Mouse (Mus musculus): ENCODE results near the gene Snx14. TPM values are rescaled to one million over a fixed set of nuclear protein-coding genes. Genes with fewer than 3 reads are reported as not detected.

The Snx14 gene
- polyA plus RNA-seq, 1 experiment from 2014 or later, result 11.8 TPM

Other genes starting within 250 kb of the Snx14 start
- gene Nt5e, start 111.8 kb downstream of the Snx14 start, polyA plus RNA-seq (2015; fragmentation: Nextera tagmentation; extraction: Ambion mirVana), result 6.5 and 8.6 TPM in 2 replicates
- gene Gm20537, start 17.7 kb upstream of the Snx14 start, polyA plus RNA-seq (2015; fragmentation: Nextera tagmentation; extraction: Ambion mirVana), result not detected in 2 replicates
- gene Syncrip, start 43.6 kb upstream of the Snx14 start, polyA plus RNA-seq (2015; fragmentation: Nextera tagmentation; extraction: Ambion mirVana), result 52.5 and 77.9 TPM in 2 replicates
- 5.1 and 5.2 TPM in 2 replicates for gene Zfp949, start 109.1 kb upstream of the Snx14 start, polyA plus RNA-seq (2015; fragmentation: Nextera tagmentation; extraction: Ambion mirVana)
- not detected in 2 replicates for gene Trim43a, start 141.9 kb upstream of the Snx14 start, polyA plus RNA-seq (2015; fragmentation: Nextera tagmentation; extraction: Ambion mirVana)